Mouse (Mus musculus) heart, adult 2 months (tissue): ENCODE results near the gene Rab11fip4.

Experiments used
- CTCF ChIP-seq: fragments of 200-600 bp; IDR thresholded peaks from 2 replicates; pipeline ENCODE4 v1.8.1; 2022; ENCODE audit warnings: antibody characterized with exemption, mild to moderate bottlenecking, moderate library complexity
- EP300 ChIP-seq: fragments of 200-500 bp; IDR thresholded peaks from 2 replicates; pipeline ENCODE4 v1.6.1; 2011; ENCODE audit warnings: low read depth, low read length, control low read depth; ENCODE audit not compliant: insufficient read depth
- POLR2A ChIP-seq: fragments of 200-500 bp; IDR thresholded peaks from 2 replicates; pipeline ENCODE4 v1.6.1; 2011; ENCODE audit warnings: mild to moderate bottlenecking, low read depth, low read length, control low read depth; ENCODE audit not compliant: insufficient read depth

DNA sequence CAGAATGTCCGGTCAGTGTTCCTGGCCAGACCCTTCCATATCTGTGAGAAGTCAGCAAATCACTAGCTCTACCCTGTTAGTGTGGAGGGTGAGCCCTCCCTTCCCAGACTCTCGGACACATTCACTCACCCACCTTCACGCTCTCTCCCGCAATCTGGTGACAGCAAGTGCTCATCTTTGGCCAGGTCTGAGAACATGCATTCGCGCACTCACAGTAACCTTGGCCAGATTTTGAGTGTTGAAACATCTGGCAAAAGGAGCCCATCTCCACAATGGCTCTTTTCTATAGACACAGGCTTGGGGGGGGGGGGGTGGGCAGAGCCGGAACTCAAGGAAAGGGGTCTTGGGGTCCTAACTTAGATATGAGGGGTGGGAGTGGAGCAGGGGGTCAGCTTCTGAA, 126.8 kb downstream of the Rab11fip4 start:
- TF ChIP-seq CTCF (no peak), POLR2A (no peak), EP300 (no peak)
